Mouse (Mus musculus) small intestine, adult 2 months (tissue): ENCODE data around the gene Olfr126.

Experiments
- CTCF ChIP-seq: fragments of 200-500 bp; IDR thresholded peaks from 2 replicates; pipeline ENCODE4 v1.5.1; 2012; ENCODE audit warnings: low read depth, mild to moderate bottlenecking, control low read depth, inconsistent platforms, low read length, moderate library complexity, mixed read lengths; ENCODE audit not compliant: insufficient replicate concordance, insufficient read length; ENCODE audit errors: extremely low read depth
- POLR2A ChIP-seq: fragments of 200-500 bp; IDR thresholded peaks from 2 replicates; pipeline ENCODE4 v1.6.1; 2012; ENCODE audit warnings: low read depth, mild to moderate bottlenecking, control low read depth, inconsistent platforms, low read length, moderate library complexity

- no peak for TF ChIP-seq POLR2A
- no peak for TF ChIP-seq CTCF
These were observed 26.5 kb downstream of the Olfr126 start for GRCm38 (mm10) chr17:37873830-37874229.
